Mouse (Mus musculus): Measurements from ENCODE around the gene Slc26a10.

DNA sequence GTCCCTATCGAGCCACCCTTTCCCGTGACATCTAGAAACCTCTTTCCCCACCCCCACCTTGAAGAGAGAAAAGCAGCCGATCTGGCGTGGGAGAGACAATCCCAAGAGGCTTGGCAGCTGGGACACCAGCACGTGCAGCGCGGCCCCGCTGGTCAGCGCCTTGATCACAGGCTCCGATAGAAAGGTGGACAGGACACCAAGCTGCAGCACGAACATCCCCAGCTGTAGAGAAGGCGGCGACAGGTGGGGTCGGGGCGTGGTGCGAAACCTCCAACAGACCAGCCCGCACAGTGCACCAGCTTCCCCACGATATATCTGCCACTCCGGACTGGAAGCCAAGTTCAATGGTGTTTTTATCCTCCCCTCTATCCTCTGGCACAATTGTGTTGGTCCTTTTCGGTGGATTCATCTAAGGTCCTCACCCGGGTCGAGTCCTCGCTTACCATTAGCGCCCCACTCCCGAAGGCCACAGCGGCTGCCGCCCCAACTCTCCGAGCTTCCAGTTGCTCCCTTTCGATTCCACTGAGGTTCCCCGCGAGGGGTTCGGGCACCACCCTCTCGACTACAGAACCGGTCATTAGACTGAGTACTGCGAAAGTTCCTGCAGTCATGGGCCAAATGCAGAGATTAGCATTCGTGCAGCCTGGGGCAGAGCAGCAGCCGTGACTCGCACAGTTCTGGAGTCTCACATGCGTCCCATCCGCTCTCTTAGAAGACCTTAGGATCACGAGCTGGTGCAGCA lies 2.0 kb downstream of the Slc26a10 start:
- TF ChIP-seq CTCF (IDR thresholded peaks at IDR 0.05; ENCODE audit: extremely low read depth, insufficient read depth, insufficient read length, insufficient replicate concordance) (no peak), POLR2A (IDR thresholded peaks at IDR 0.05; ENCODE audit: low read depth, low read length) (no peak)
